Mouse (Mus musculus): ENCODE results near the gene Cct6b. TPM values are rescaled to one million over a fixed set of nuclear protein-coding genes. Genes with fewer than 3 reads are reported as not detected.

Cct6b gene
- 0.25 TPM for polyA plus RNA-seq (2015; fragmentation: Illumina TruSeq; extraction: RNeasy Lipid Tissue Mini Kit (QIAGEN cat#74804); ENCODE audit: low read depth, low replicate concordance)

GRCm38 (mm10) chr11:82763742-82764437 lies at the start of gene Cct6b, which contains the start of gene Zfp830:
Cct6b (minus strand) TSS chr11:82764321.
Zfp830 (plus strand) TSS chr11:82764345.

GRCm38 (mm10) chr11:82780983-82781903 lies 17.1 kb upstream of the Cct6b start, which contains the start of gene Lig3:
Lig3 (plus strand) TSS chr11:82781108.

Other genes starting within 250 kb of the Cct6b start
- gene Zfp830, start within 50 bp of the Cct6b start, polyA plus RNA-seq (2015; fragmentation: Illumina TruSeq; extraction: RNeasy Lipid Tissue Mini Kit (QIAGEN cat#74804); ENCODE audit: low read depth, low replicate concordance) = 11.9 TPM
- 23.9 TPM for gene Lig3, start 16.8 kb upstream of the Cct6b start, polyA plus RNA-seq (2015; fragmentation: Illumina TruSeq; extraction: RNeasy Lipid Tissue Mini Kit (QIAGEN cat#74804); ENCODE audit: low read depth, low replicate concordance)
- gene Rffl, start 106.9 kb upstream of the Cct6b start, polyA plus RNA-seq (2015; fragmentation: Illumina TruSeq; extraction: RNeasy Lipid Tissue Mini Kit (QIAGEN cat#74804); ENCODE audit: low read depth, low replicate concordance) = 14.3 TPM
- 19.3 TPM for gene Rad51d, start 126.3 kb upstream of the Cct6b start, polyA plus RNA-seq (2015; fragmentation: Illumina TruSeq; extraction: RNeasy Lipid Tissue Mini Kit (QIAGEN cat#74804); ENCODE audit: low read depth, low replicate concordance)
- not detected for gene Fndc8, start 127.8 kb upstream of the Cct6b start, polyA plus RNA-seq (2015; fragmentation: Illumina TruSeq; extraction: RNeasy Lipid Tissue Mini Kit (QIAGEN cat#74804); ENCODE audit: low read depth, low replicate concordance)
- gene Nle1, start 144.1 kb upstream of the Cct6b start, polyA plus RNA-seq (2015; fragmentation: Illumina TruSeq; extraction: RNeasy Lipid Tissue Mini Kit (QIAGEN cat#74804); ENCODE audit: low read depth, low replicate concordance) = 21.1 TPM
- gene Unc45b, start 146.2 kb upstream of the Cct6b start, polyA plus RNA-seq (2015; fragmentation: Illumina TruSeq; extraction: RNeasy Lipid Tissue Mini Kit (QIAGEN cat#74804); ENCODE audit: low read depth, low replicate concordance) = 2.9 TPM
- 3.8 TPM for gene Slfn5, start 187.0 kb upstream of the Cct6b start, polyA plus RNA-seq (2015; fragmentation: Illumina TruSeq; extraction: RNeasy Lipid Tissue Mini Kit (QIAGEN cat#74804); ENCODE audit: low read depth, low replicate concordance)
- 0.28 TPM for gene Slfn9, start 227.5 kb upstream of the Cct6b start, polyA plus RNA-seq (2015; fragmentation: Illumina TruSeq; extraction: RNeasy Lipid Tissue Mini Kit (QIAGEN cat#74804); ENCODE audit: low read depth, low replicate concordance)